Mouse (Mus musculus) embryonic facial prominence, embryonic 13.5 days (tissue): ENCODE results near the gene S100a2. TPM values are rescaled to one million over a fixed set of nuclear protein-coding genes. Genes with fewer than 3 reads are reported as not detected.

Experiments used
- ATAC-seq: fragments of 200-750 bp; cut with Nextera tagmentation; 2 replicates; pipeline ENCODE4 v1.8.0; 2017; ENCODE audit warnings: low read depth; ENCODE audit not compliant: insufficient number of reproducible peaks, insufficient read depth, low FRiP score, low TSS enrichment
- H3K27ac ChIP-seq: fragments of 300-500 bp; sonication (generic); 2 replicates; pipeline ENCODE4 v1.5.1; 2015; ENCODE audit warnings: moderate library complexity, mild to moderate bottlenecking, inconsistent platforms
- H3K27me3 ChIP-seq: fragments of 300-500 bp; sonication (generic); 2 replicates; pipeline ENCODE4 v1.6.1; 2015; ENCODE audit warnings: mild to moderate bottlenecking, inconsistent platforms
- H3K36me3 ChIP-seq: fragments of 300-500 bp; sonication (generic); 2 replicates; pipeline ENCODE4 v1.6.1; 2015; ENCODE audit warnings: mild to moderate bottlenecking, inconsistent platforms
- H3K4me1 ChIP-seq: fragments of 300-500 bp; sonication (generic); 2 replicates; pipeline ENCODE4 v1.6.1; 2015; ENCODE audit warnings: inconsistent platforms
- H3K4me2 ChIP-seq: fragments of 300-500 bp; sonication (generic); 2 replicates; pipeline ENCODE4 v1.6.1; 2015; ENCODE audit warnings: moderate library complexity, mild to moderate bottlenecking, inconsistent platforms
- H3K4me3 ChIP-seq: fragments of 300-500 bp; sonication (generic); 2 replicates; pipeline ENCODE4 v1.5.1; 2015; ENCODE audit warnings: mild to moderate bottlenecking, inconsistent platforms
- H3K9ac ChIP-seq: fragments of 300-500 bp; sonication (generic); 2 replicates; pipeline ENCODE4 v1.6.1; 2015; ENCODE audit warnings: mild to moderate bottlenecking, inconsistent platforms
- H3K9me3 ChIP-seq: fragments of 300-500 bp; sonication (generic); 2 replicates; pipeline ENCODE4 v1.6.1; 2016; ENCODE audit warnings: inconsistent platforms
- WGBS: fragments of 180-500 bp; shearing (Covaris S2); methylation state at CpG from one replicate; pipeline ENCODE4 v1.1.7; 2015; ENCODE audit warnings: mixed read lengths; 5-methylcytosine and 5-hydroxymethylcytosine counted together
- polyA plus RNA-seq: library from polyadenylated mRNA; unstranded; fragments of >200 nt; fragmentation: Nextera tagmentation; extraction: Ambion mirVana; gene quantifications from 2 replicates; pipeline ENCODE4 v1.2.1, GENCODE M21; 2015

Gene S100a2
- polyA plus RNA-seq, 1 experiment from 2014 or later = not detected

DNA sequence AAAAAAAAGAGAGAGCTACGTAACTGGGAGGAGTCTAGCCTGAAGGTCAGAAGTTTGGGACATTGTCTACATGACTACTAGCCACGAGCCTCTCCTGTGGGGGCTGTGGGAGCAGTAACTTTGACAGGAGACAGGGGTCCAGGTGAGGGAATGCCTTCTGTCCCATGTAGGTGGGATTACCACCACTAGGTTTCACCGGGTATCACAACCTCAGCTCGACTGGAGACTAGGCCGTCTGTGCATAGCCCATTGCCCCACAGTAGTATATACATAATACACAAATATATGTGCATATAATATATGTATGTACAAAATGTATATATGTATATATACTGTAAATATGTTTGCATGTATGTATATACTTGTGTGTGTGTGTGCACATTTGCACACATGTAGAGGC lies 8.9 kb upstream of the S100a2 start:
- H3K27ac ChIP-seq = no peak overlapping the region
- H3K4me2 ChIP-seq = no peak overlapping the region
- WGBS = 88% methylated on average over 5 of the region's 5 CpGs
- no peak overlapping the region for H3K4me3 ChIP-seq
- no peaks in the 10 kb centered on the region for H3K36me3 ChIP-seq
- no peaks in the 10 kb centered on the region for H3K9me3 ChIP-seq
- H3K4me1 ChIP-seq = peaks cover 20% of the 10 kb centered on the region; the same call in 1 of the 2 replicates
- ATAC-seq = no peak
- no peak overlapping the region for H3K9ac ChIP-seq
- no peaks in the 10 kb centered on the region for H3K27me3 ChIP-seq

DNA sequence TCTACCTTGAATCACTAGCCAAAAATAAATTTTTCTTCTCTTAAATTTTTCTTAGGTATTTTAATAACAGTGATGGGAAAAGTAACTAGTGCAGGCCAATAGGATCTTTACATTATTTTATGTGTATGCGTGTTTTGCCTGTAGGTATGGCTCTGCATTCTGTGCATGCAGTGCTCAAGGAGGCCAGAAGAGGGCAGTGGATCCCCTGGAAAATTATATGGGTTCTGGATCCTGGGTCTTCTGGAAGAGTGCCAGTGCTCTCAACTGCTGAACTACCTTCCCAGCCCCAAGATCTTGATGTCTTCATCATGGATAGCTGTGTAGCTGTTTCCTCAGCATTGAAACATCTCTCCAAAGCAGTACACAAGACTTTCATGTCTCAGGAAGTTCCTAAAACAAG lies 7.9 kb upstream of the S100a2 start:
- WGBS = 93% methylated on average over 1 of the region's 1 CpGs

DNA sequence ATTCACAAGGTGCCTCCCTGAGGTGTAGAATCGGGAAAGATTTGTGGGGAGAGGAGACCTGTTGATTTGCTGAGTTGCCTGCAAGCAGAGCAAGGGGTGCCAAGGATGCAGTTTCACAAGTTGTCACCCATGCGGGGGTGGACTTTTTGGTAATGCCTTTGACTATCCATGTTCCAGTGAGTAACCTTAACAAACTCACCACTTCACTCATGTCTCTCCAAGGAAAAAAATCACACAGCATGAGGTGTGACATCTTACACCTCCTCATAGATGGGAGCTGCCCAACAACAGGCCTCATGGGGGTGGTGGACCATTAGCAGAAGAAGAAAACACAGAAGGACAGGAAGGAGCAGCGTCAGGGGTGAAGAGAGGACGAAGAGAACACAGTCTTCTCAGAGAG lies 7.5 kb upstream of the S100a2 start:
- Histone ChIP-seq H3K9me3 (no peaks in the 10 kb centered on the region), H3K36me3 (no peaks in the 10 kb centered on the region), H3K4me2 (no peak overlapping the region), H3K4me1 (peaks cover 31% of the 10 kb centered on the region; the same call in 1 of the 2 replicates), H3K27ac (no peak overlapping the region), H3K4me3 (no peak overlapping the region), H3K27me3 (no peaks in the 10 kb centered on the region), H3K9ac (no peak overlapping the region)
- 88% methylated on average over 4 of the region's 4 CpGs for WGBS
- no peak for ATAC-seq

More for the DNA sequence above, 7.9 kb upstream of the S100a2 start:
- Histone ChIP-seq H3K27me3 (no peaks in the 10 kb centered on the region), H3K9me3 (no peaks in the 10 kb centered on the region), H3K4me3 (no peak overlapping the region), H3K4me2 (no peak overlapping the region), H3K36me3 (no peaks in the 10 kb centered on the region), H3K9ac (no peak overlapping the region), H3K27ac (no peak overlapping the region), H3K4me1 (peaks cover 28% of the 10 kb centered on the region; the same call in 1 of the 2 replicates)
- ATAC-seq = no peak

DNA sequence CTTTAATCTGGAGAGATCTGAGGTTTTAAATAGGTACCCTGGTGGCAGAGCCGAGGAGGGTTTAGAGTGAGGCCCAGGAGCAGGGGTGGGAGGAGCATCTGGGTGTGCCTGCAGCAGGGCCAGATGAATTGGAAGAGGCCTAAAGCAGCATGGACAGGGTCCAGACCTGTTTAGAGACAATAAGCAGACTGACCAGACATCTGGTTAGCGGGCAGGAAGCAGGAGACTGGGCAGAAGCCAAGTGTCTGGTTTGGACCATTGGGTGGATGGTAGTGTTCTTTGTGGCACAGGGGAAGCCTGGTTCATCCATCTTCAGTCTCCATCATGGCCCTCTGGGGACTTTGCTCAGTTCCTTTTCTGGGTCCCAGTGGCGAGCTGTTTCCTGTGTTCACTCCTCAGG lies 6.2 kb upstream of the S100a2 start:
- 0 out of 2 replicates have a peak overlapping the region, but pooled peaks have one; percentile 3 for H3K27ac ChIP-seq
- 51% methylated on average over 3 of the region's 3 CpGs for WGBS
- H3K27me3 ChIP-seq = no peaks in the 10 kb centered on the region
- H3K9ac ChIP-seq = no peak overlapping the region
- H3K9me3 ChIP-seq = no peaks in the 10 kb centered on the region
- no peaks in the 10 kb centered on the region for H3K36me3 ChIP-seq
- H3K4me3 ChIP-seq = no peak overlapping the region
- H3K4me2 ChIP-seq = no peak overlapping the region
- no peak for ATAC-seq
- H3K4me1 ChIP-seq = peaks cover 37% of the 10 kb centered on the region; the same call in 1 of the 2 replicates

DNA sequence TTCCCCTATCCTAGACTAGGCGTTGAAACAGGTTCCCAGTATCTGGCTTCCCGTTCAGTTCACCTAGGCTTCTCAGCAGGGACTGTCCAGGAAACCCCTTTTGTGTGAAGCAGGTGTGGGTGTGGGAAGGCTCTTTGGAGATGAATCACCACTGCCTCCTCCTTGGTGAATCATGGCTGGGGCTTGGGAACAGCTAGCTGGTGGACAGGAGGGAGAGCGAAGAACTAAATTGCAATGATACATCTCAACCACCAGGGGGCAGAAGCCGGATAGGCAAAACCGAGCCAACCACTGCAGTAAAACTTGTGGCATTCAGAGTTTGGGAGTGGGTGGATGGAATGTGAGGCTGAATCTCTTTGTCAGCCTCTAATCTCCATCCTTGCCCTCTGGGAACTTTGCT lies 4.5 kb upstream of the S100a2 start:
- Histone ChIP-seq H3K27ac (peak overlapping the region; percentile 69; the same call in 1 of the 2 replicates), H3K4me2 (no peak overlapping the region), H3K36me3 (no peaks in the 10 kb centered on the region), H3K9me3 (no peaks in the 10 kb centered on the region), H3K4me3 (no peak overlapping the region), H3K27me3 (no peaks in the 10 kb centered on the region), H3K4me1 (peaks cover 27% of the 10 kb centered on the region; the same call in 1 of the 2 replicates), H3K9ac (no peak overlapping the region)
- WGBS = 30% methylated on average over 5 of the region's 5 CpGs
- no peak for ATAC-seq

DNA sequence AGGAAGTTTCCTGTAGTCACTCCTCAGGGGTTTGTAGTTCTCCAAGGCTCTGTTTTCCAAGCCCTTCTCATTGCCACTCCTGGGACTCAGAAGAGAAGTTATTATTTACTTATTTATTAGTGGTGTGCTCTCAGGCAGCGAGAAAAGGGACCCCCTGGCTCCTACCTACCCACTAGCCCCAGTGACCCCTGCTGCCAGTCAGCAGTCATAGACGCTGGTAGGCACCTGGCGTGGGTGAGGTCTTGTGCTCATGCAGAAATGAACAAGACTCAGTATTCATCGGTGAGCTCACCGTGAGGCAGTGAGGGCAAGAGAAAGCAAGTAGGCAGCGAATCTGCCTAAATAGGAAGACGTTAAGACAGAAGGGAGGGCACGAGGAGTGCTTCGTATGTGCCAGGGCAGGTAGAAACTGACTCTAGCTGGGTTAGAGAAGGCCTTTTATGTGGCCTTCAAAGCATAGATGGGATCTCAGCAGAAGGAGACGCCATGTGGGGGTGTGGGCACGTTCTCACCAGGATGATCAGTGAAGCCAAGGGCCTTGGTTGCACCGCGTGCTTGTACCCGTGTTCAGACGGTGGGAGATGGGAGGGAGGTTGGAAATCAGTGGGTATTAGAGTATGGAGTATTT lies 3.9 kb upstream of the S100a2 start:
- no peaks in the 10 kb centered on the region for H3K9me3 ChIP-seq
- no peak overlapping the region for H3K4me2 ChIP-seq
- 84% methylated on average over 15 of the region's 15 CpGs for WGBS
- no peak overlapping the region for H3K4me3 ChIP-seq
- no peak for ATAC-seq
- no peaks in the 10 kb centered on the region for H3K27me3 ChIP-seq
- H3K27ac ChIP-seq = peak overlapping the region; percentile 69; the same call in 1 of the 2 replicates
- peaks cover 27% of the 10 kb centered on the region; the same call in 1 of the 2 replicates for H3K4me1 ChIP-seq
- H3K9ac ChIP-seq = no peak overlapping the region
- no peaks in the 10 kb centered on the region for H3K36me3 ChIP-seq

DNA sequence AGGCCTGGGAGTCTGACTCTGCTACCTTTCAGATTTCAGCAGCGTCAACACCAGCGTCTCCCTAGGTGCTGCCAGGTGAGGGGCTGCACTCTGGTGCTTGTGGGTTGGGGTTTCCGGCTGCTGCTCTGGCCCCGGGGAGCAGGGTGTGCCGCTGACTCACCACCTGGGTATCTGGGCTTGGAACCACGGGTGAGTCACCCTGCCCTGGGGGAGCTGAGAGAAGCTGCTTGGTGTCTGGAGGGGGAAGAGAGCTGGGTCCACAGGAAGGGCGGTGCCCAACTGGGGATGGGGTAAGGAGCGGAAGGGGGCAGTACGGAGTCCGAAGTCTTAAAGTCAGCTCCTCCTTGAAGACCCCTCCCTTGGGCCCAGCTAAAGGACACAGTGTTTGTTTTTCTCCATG lies 3.1 kb upstream of the S100a2 start:
- Histone ChIP-seq H3K9me3 (no peaks in the 10 kb centered on the region), H3K27ac (peak overlapping the region; percentile 69), H3K36me3 (no peaks in the 10 kb centered on the region), H3K27me3 (no peaks in the 10 kb centered on the region), H3K4me1 (peaks cover 27% of the 10 kb centered on the region; the same call in 1 of the 2 replicates), H3K4me3 (no peak overlapping the region), H3K9ac (0 out of 2 replicates have a peak overlapping the region, but pooled peaks have one; percentile 36), H3K4me2 (no peak overlapping the region)
- peak; percentile 70; the same call in 1 of the 2 replicates for ATAC-seq
- WGBS = 61% methylated on average over 10 of the region's 10 CpGs

DNA sequence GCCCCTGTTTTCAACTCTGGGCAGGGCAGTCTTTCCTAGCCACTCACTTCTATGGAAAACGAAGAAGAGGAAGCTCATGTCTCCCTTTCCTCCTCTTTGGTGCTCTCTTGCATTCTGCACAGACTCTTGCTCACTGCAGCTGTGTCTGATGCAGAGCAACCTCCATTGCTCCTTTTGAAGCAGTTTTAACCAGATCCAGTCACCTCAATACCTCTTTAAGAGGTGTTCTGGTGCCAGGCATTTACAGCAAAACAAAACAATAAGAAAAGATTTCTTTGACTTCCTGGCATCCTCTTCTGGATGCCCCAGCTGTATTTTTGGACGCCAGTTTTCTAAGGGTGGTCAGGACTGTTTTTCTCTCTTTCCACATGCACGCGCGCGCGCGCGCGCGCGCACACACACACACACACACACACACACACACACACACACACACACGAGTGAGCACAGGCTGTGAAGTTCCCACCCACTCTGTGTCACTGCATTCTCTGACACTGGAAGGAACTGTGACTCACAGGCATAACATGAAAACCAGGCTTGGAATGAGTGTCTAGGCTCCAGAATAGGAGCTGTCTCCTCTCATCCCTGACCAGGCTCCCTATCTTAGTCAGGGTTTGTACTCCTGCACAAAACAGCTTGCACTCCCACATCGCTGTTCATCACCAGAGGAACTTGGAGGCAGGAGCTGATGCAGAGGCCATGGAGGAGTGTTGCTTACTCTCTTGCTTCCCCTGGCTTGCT lies 2.5 kb upstream of the S100a2 start:
- Histone ChIP-seq H3K4me1 (peaks cover 27% of the 10 kb centered on the region; the same call in 1 of the 2 replicates), H3K9me3 (no peaks in the 10 kb centered on the region), H3K27ac (peak overlapping the region; percentile 69; the same call in 1 of the 2 replicates), H3K36me3 (no peaks in the 10 kb centered on the region), H3K27me3 (no peaks in the 10 kb centered on the region), H3K4me3 (no peak overlapping the region), H3K9ac (no peak overlapping the region), H3K4me2 (no peak overlapping the region)
- WGBS = 82% methylated on average over 14 of the region's 14 CpGs
- ATAC-seq = no peak

DNA sequence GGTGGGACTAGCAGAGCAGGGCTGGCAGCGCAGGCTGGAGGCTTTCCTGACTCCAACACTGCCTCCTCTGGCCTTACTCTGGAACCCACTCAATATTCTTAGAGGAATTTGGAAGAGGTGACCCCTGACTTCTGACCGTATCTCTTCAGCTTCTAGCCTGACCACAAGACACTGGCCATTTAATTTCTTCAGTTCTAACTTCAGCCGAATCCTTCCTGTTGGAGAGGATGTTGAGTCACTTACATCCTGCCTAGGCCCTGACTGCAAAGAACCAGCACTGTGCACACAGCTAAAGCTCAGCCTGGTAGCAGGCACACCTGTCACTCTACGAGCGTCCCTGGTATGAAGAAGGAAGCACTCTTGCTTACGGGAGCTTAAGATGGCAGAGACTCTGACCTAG lies 657 bp upstream of the S100a2 start:
- Histone ChIP-seq H3K4me1 (peaks cover 22% of the 10 kb centered on the region; the same call in 1 of the 2 replicates), H3K9me3 (no peaks in the 10 kb centered on the region), H3K27me3 (no peaks in the 10 kb centered on the region), H3K4me3 (no peak overlapping the region), H3K27ac (peak overlapping the region; percentile 22; the same call in 1 of the 2 replicates), H3K36me3 (no peaks in the 10 kb centered on the region), H3K9ac (no peak overlapping the region), H3K4me2 (no peak overlapping the region)
- WGBS = 80% methylated on average over 6 of the region's 6 CpGs
- ATAC-seq = no peak

DNA sequence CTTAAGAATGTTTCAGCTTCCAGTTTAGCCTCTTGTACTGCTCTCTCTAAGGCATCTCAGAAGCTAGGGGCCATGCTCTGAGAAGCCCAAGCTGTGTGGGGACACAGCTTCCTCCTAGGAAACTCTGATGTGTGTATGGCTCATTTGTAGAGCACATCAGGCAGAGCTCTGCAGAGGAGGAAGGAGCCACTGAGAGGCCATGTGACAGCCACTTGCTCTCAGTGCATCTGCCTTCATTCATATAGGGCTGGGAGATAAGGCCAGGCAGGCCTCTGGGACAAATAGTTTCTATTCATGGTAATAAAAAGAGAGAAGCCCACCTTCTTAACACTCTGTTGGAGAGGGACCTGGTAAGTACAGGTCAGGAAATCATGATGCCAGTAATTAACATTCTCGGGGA lies 4.4 kb downstream of the S100a2 start:
- Histone ChIP-seq H3K4me3 (no peak overlapping the region), H3K9ac (no peak overlapping the region), H3K4me1 (peaks cover 6% of the 10 kb centered on the region; the same call in 1 of the 2 replicates), H3K4me2 (no peak overlapping the region), H3K27me3 (no peaks in the 10 kb centered on the region), H3K27ac (no peak overlapping the region), H3K36me3 (no peaks in the 10 kb centered on the region), H3K9me3 (no peaks in the 10 kb centered on the region)
- WGBS = 50% methylated on average over 1 of the region's 1 CpGs
- no peak for ATAC-seq

DNA sequence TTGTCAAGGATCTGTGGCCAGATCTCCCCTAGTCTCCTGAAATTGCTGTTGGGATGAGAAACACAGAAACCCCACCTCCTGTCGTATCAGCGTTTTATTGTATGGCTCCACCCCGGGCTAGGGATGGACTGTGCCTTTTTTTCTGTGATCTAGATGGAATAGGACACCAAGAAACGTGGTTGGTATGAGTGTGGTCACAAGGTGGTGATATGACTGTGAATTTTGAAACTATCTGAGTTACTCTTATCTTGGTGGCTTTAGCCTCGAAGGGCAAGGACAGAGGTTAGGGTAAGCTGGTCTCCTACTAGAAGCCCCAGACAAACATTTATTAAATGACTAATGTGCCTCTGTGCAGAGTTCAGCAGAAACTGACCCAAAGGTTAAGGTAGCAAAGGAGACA lies 5.5 kb downstream of the S100a2 start:
- no peak overlapping the region for H3K4me2 ChIP-seq
- H3K36me3 ChIP-seq = no peaks in the 10 kb centered on the region
- 81% methylated on average over 5 of the region's 5 CpGs for WGBS
- H3K27ac ChIP-seq = no peak overlapping the region
- no peak overlapping the region for H3K9ac ChIP-seq
- no peak for ATAC-seq
- no peaks in the 10 kb centered on the region for H3K9me3 ChIP-seq
- no peaks in the 10 kb centered on the region for H3K27me3 ChIP-seq
- peaks cover 14% of the 10 kb centered on the region; the same call in 1 of the 2 replicates for H3K4me1 ChIP-seq
- H3K4me3 ChIP-seq = no peak overlapping the region

DNA sequence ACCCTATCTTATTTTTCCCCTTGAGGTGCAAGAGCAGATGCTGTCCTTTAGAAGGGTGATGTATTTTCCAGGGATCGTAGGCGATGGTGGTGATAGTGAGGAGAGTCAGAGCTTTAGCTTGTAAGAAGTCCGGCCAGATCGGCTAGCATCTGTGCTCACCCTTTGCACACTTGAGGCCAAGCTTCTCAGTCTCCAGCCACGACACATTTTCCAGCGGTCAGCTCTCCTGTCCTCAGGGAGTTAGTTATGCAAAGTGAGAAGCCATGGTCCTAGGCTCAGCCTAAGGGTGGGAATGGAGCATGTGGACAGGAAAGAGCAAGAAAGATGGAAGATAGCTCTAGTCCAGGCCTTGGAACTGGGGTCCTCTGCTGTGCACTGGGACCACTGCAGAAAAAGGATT lies 6.8 kb downstream of the S100a2 start:
- H3K4me1 ChIP-seq = peaks cover 18% of the 10 kb centered on the region; the same call in 1 of the 2 replicates
- H3K4me2 ChIP-seq = no peak overlapping the region
- no peaks in the 10 kb centered on the region for H3K27me3 ChIP-seq
- no peak overlapping the region for H3K4me3 ChIP-seq
- ATAC-seq = no peak
- H3K27ac ChIP-seq = no peak overlapping the region
- 84% methylated on average over 6 of the region's 6 CpGs for WGBS
- H3K9ac ChIP-seq = no peak overlapping the region
- no peaks in the 10 kb centered on the region for H3K9me3 ChIP-seq
- no peaks in the 10 kb centered on the region for H3K36me3 ChIP-seq
